Mouse (Mus musculus) liver, embryonic 14.5 days (tissue): ENCODE measurements at regions not wholly inside any gene's neighbourhood (a gene's known extent, or its start where the extent isn't known, plus 50 kb on each side); places are given as distances from the start of the nearest gene placed in this dataset.

ENCODE experiments used
- CTCF ChIP-seq: IDR thresholded peaks from 2 replicates; pipeline ENCODE4 v1.5.1; 2016; ENCODE audit warnings: antibody characterized with exemption, low read depth, control low read depth
- EP300 ChIP-seq: IDR thresholded peaks from 2 replicates; pipeline ENCODE4 v1.6.1; 2016; ENCODE audit warnings: antibody characterized with exemption, low read depth

GRCm38 (mm10) chr4:123991223-123991622 is 73.4 kb upstream of the 4930535I16Rik start:
- TF ChIP-seq CTCF = no peak
- no peak for TF ChIP-seq EP300
